Mouse (Mus musculus) intestine, embryonic 16.5 days (tissue): ENCODE measurements around the gene Ttc39b. TPM values are rescaled to one million over a fixed set of nuclear protein-coding genes. Genes with fewer than 3 reads are reported as not detected.

Source experiments
- ATAC-seq: fragments of 200-750 bp; cut with Nextera tagmentation; 2 replicates; pipeline ENCODE4 v1.8.0; 2017; ENCODE audit warnings: moderate TSS enrichment, moderate library complexity
- H3K27ac ChIP-seq: fragments of 300-500 bp; sonication (generic); 2 replicates; pipeline ENCODE4 v1.5.1; 2014; ENCODE audit warnings: mild to moderate bottlenecking, low read length
- H3K27me3 ChIP-seq: fragments of 300-500 bp; sonication (generic); replicated peaks from 2 replicates; pipeline ENCODE4 v1.6.1; 2014; ENCODE audit warnings: low read length, control low read depth, mixed read lengths; ENCODE audit not compliant: control insufficient read depth, insufficient read depth
- H3K36me3 ChIP-seq: fragments of 300-500 bp; sonication (generic); 2 replicates; pipeline ENCODE4 v1.6.1; 2014; ENCODE audit warnings: low read length, control low read depth; ENCODE audit not compliant: control insufficient read depth, insufficient read depth
- H3K4me1 ChIP-seq: fragments of 300-500 bp; sonication (generic); 2 replicates; pipeline ENCODE4 v1.6.1; 2014; ENCODE audit warnings: low read length, control low read depth, mixed read lengths; ENCODE audit not compliant: control insufficient read depth, insufficient read depth
- H3K4me2 ChIP-seq: fragments of 300-500 bp; sonication (generic); 2 replicates; pipeline ENCODE4 v1.6.1; 2014; ENCODE audit warnings: low read depth, low read length, control low read depth
- H3K4me3 ChIP-seq: fragments of 300-500 bp; sonication (generic); 2 replicates; pipeline ENCODE4 v1.5.1; 2014; ENCODE audit warnings: mild to moderate bottlenecking, low read length
- H3K9ac ChIP-seq: fragments of 300-500 bp; sonication (generic); 2 replicates; pipeline ENCODE4 v1.6.1; 2014; ENCODE audit warnings: low read depth, low read length
- H3K9me3 ChIP-seq: fragments of 300-500 bp; sonication (generic); 2 replicates; pipeline ENCODE4 v1.6.1; 2016; ENCODE audit warnings: low read length, control low read depth; ENCODE audit not compliant: control insufficient read depth
- WGBS: fragments of 180-500 bp; shearing (Covaris S2); extraction: QIAGEN DNeasy Blood & Tissue Kit; methylation state at CpG from one replicate; pipeline ENCODE4 v1.1.7; 2014; 5-methylcytosine and 5-hydroxymethylcytosine counted together
- polyA plus RNA-seq: library from polyadenylated mRNA; unstranded; fragments of >200 nt; fragmentation: Nextera tagmentation; extraction: Ambion mirVana; gene quantifications from 2 replicates; pipeline ENCODE4 v1.2.1, GENCODE M21; 2015

The Ttc39b gene
- polyA plus RNA-seq, 1 experiment from 2014 or later: 2.4 TPM

- H3K4me2 ChIP-seq: no peak overlapping the region
- WGBS: 72% methylated on average over 14 of the region's 14 CpGs
These were observed 57.9 kb downstream of the Ttc39b start for GRCm38 (mm10) chr4:83265926-83266692.

GRCm38 (mm10) chr4:83264832-83265231, 59.2 kb downstream of the Ttc39b start:
- no peak overlapping the region for H3K4me3 ChIP-seq
- no peak for ATAC-seq
- H3K9me3 ChIP-seq: no peaks in the 10 kb centered on the region
- H3K4me1 ChIP-seq: no peaks in the 10 kb centered on the region
- no peak overlapping the region for H3K27ac ChIP-seq
- 83% methylated on average over 2 of the region's 2 CpGs for WGBS
- no peaks in the 10 kb centered on the region for H3K27me3 ChIP-seq
- no peaks in the 10 kb centered on the region for H3K36me3 ChIP-seq
- no peak overlapping the region for H3K9ac ChIP-seq
- no peak overlapping the region for H3K4me2 ChIP-seq

More at GRCm38 (mm10) chr4:83265926-83266692, 57.9 kb downstream of the Ttc39b start:
- no peaks in the 10 kb centered on the region for H3K27me3 ChIP-seq
- H3K9ac ChIP-seq: no peak overlapping the region
- no peak for ATAC-seq
- H3K4me3 ChIP-seq: no peak overlapping the region
- no peaks in the 10 kb centered on the region for H3K9me3 ChIP-seq
- no peak overlapping the region for H3K27ac ChIP-seq
- H3K4me1 ChIP-seq: no peaks in the 10 kb centered on the region
- H3K36me3 ChIP-seq: no peaks in the 10 kb centered on the region

- Histone ChIP-seq H3K9ac (no peak overlapping the region), H3K4me1 (no peaks in the 10 kb centered on the region), H3K27me3 (no peaks in the 10 kb centered on the region), H3K36me3 (no peaks in the 10 kb centered on the region), H3K27ac (no peak overlapping the region), H3K4me3 (no peak overlapping the region), H3K9me3 (no peaks in the 10 kb centered on the region), H3K4me2 (no peak overlapping the region)
- WGBS: 11% methylated on average over 2 of the region's 2 CpGs
- ATAC-seq: no peak
These were observed 62.1 kb downstream of the Ttc39b start for GRCm38 (mm10) chr4:83261998-83262397.

- Histone ChIP-seq H3K27me3 (no peaks in the 10 kb centered on the region), H3K27ac (no peak overlapping the region), H3K9ac (no peak overlapping the region), H3K36me3 (no peaks in the 10 kb centered on the region), H3K4me2 (no peak overlapping the region), H3K4me3 (no peak overlapping the region), H3K4me1 (no peaks in the 10 kb centered on the region), H3K9me3 (no peaks in the 10 kb centered on the region)
- ATAC-seq: no peak
- WGBS: 86% methylated on average over 4 of the region's 4 CpGs
These were observed 64.4 kb downstream of the Ttc39b start for GRCm38 (mm10) chr4:83259690-83260089.

- WGBS: 92% methylated on average over 3 of the region's 3 CpGs
- Histone ChIP-seq H3K36me3 (no peaks in the 10 kb centered on the region), H3K4me1 (no peaks in the 10 kb centered on the region), H3K9me3 (no peaks in the 10 kb centered on the region), H3K27ac (no peak overlapping the region), H3K4me3 (no peak overlapping the region), H3K4me2 (no peak overlapping the region), H3K27me3 (no peaks in the 10 kb centered on the region), H3K9ac (no peak overlapping the region)
- no peak for ATAC-seq
These were observed 65.8 kb downstream of the Ttc39b start for GRCm38 (mm10) chr4:83258273-83258672.

- Histone ChIP-seq H3K9ac (no peak overlapping the region), H3K36me3 (no peaks in the 10 kb centered on the region), H3K4me3 (no peak overlapping the region), H3K4me1 (no peaks in the 10 kb centered on the region), H3K27ac (no peak overlapping the region), H3K4me2 (no peak overlapping the region), H3K27me3 (no peaks in the 10 kb centered on the region), H3K9me3 (no peaks in the 10 kb centered on the region)
- 72% methylated on average over 15 of the region's 17 CpGs for WGBS
- no peak for ATAC-seq
These were observed 66.5 kb downstream of the Ttc39b start for GRCm38 (mm10) chr4:83257279-83258260.

- Histone ChIP-seq H3K9me3 (no peaks in the 10 kb centered on the region), H3K27me3 (no peaks in the 10 kb centered on the region), H3K9ac (no peak overlapping the region), H3K4me1 (no peaks in the 10 kb centered on the region), H3K4me3 (no peak overlapping the region), H3K4me2 (no peak overlapping the region), H3K27ac (no peak overlapping the region), H3K36me3 (no peaks in the 10 kb centered on the region)
- WGBS: 86% methylated on average over 11 of the region's 11 CpGs
- no peak for ATAC-seq
These were observed 67.3 kb downstream of the Ttc39b start for GRCm38 (mm10) chr4:83256779-83257178.

GRCm38 (mm10) chr4:83254941-83255340, 69.1 kb downstream of the Ttc39b start:
- Histone ChIP-seq H3K27me3 (no peaks in the 10 kb centered on the region), H3K36me3 (no peaks in the 10 kb centered on the region), H3K4me1 (no peaks in the 10 kb centered on the region), H3K27ac (no peak overlapping the region), H3K4me2 (no peak overlapping the region), H3K9ac (no peak overlapping the region), H3K9me3 (no peaks in the 10 kb centered on the region), H3K4me3 (no peak overlapping the region)
- ATAC-seq: no peak
- 85% methylated on average over 10 of the region's 10 CpGs for WGBS

GRCm38 (mm10) chr4:83253679-83254078, 70.4 kb downstream of the Ttc39b start:
- 95% methylated on average over 6 of the region's 6 CpGs for WGBS
- Histone ChIP-seq H3K4me2 (no peak overlapping the region), H3K27me3 (no peaks in the 10 kb centered on the region), H3K36me3 (no peaks in the 10 kb centered on the region), H3K27ac (no peak overlapping the region), H3K9ac (no peak overlapping the region), H3K4me1 (no peaks in the 10 kb centered on the region), H3K9me3 (no peaks in the 10 kb centered on the region), H3K4me3 (no peak overlapping the region)
- no peak for ATAC-seq
